Mouse (Mus musculus) forebrain, embryonic 11.5 days (tissue): ENCODE data around the gene Zfpl1. TPM values are rescaled to one million over a fixed set of nuclear protein-coding genes. Genes with fewer than 3 reads are reported as not detected.

Experiments
- microRNA-seq: library from miRNA; unstranded; fragments of <30 nt; microRNA quantifications from one replicate; pipeline ENCODE4, GENCODE M21; 2016; ENCODE audit not compliant: insufficient number of aligned reads
- polyA plus RNA-seq: library from polyadenylated mRNA; unstranded; fragments of >200 nt; fragmentation: Nextera tagmentation; extraction: Ambion mirVana; gene quantifications from 2 replicates; pipeline ENCODE4 v1.2.1, GENCODE M21; 2014

The Zfpl1 gene
- polyA plus RNA-seq, 1 experiment from 2014 or later = 62.5 TPM

Small RNAs within 50 kb of the gene (microRNA-seq; reads per million reads assigned to microRNA genes)
- gene Mir6988 = not detected

Other genes starting within 250 kb of the Zfpl1 start
- 20.4 and 24.5 TPM in 2 replicates for gene Frmd8, start 209.7 kb downstream of the Zfpl1 start, polyA plus RNA-seq
- gene Slc25a45, start 207.1 kb downstream of the Zfpl1 start, polyA plus RNA-seq = 0.90 and 1.1 TPM in 2 replicates
- gene Tigd3, start 190.8 kb downstream of the Zfpl1 start, polyA plus RNA-seq = 10.1 and 10.7 TPM in 2 replicates
- 232 and 246 TPM in 2 replicates for gene Dpf2, start 171.9 kb downstream of the Zfpl1 start, polyA plus RNA-seq
- 1.8 and 2.5 TPM in 2 replicates for gene Cdc42ep2, start 160.1 kb downstream of the Zfpl1 start, polyA plus RNA-seq
- 108 and 118 TPM in 2 replicates for gene Pola2, start 120.8 kb downstream of the Zfpl1 start, polyA plus RNA-seq
- not detected in 2 replicates for gene Slc22a20, start 98.8 kb downstream of the Zfpl1 start, polyA plus RNA-seq
- gene Capn1, start 69.1 kb downstream of the Zfpl1 start, polyA plus RNA-seq = 3.9 and 5.3 TPM in 2 replicates
- 29.1 and 35.8 TPM in 2 replicates for gene Syvn1, start 38.4 kb downstream of the Zfpl1 start, polyA plus RNA-seq
- gene Mrpl49, start 27.2 kb downstream of the Zfpl1 start, polyA plus RNA-seq = 86.8 and 89.2 TPM in 2 replicates
- 729 and 755 TPM in 2 replicates for gene Fau, start 27.1 kb downstream of the Zfpl1 start, polyA plus RNA-seq
- gene Znhit2, start 23.8 kb downstream of the Zfpl1 start, polyA plus RNA-seq = 39.6 and 42.5 TPM in 2 replicates
- 31.7 and 33.3 TPM in 2 replicates for gene Tm7sf2, start 16.6 kb downstream of the Zfpl1 start, polyA plus RNA-seq
- 60.3 and 61.8 TPM in 2 replicates for gene Vps51, start 7.7 kb downstream of the Zfpl1 start, polyA plus RNA-seq
- gene Tmem262, start 4.9 kb downstream of the Zfpl1 start, polyA plus RNA-seq = not detected in 2 replicates
- gene Gm28374, start 2.7 kb downstream of the Zfpl1 start, polyA plus RNA-seq = 1.2 and 1.5 TPM in 2 replicates
- gene Cdca5, start within 50 bp of the Zfpl1 start, polyA plus RNA-seq = 75.5 and 76.7 TPM in 2 replicates
- gene AC131692.1, start 9.5 kb upstream of the Zfpl1 start, polyA plus RNA-seq = 0.90 and 1.3 TPM in 2 replicates
- 0.93 and 1.0 TPM in 2 replicates for gene Naaladl1, start 20.8 kb upstream of the Zfpl1 start, polyA plus RNA-seq
- gene Sac3d1, start 33.7 kb upstream of the Zfpl1 start, polyA plus RNA-seq = 64.5 and 73.7 TPM in 2 replicates
- 27.4 and 30.9 TPM in 2 replicates for gene Snx15, start 43.3 kb upstream of the Zfpl1 start, polyA plus RNA-seq
- not detected in 2 replicates for gene Batf2, start 56.0 kb upstream of the Zfpl1 start, polyA plus RNA-seq
- gene Arl2, start 56.6 kb upstream of the Zfpl1 start, polyA plus RNA-seq = 72.2 and 79.6 TPM in 2 replicates
- gene Majin, start 99.4 kb upstream of the Zfpl1 start, polyA plus RNA-seq = not detected in 2 replicates
- 0.65 TPM in 1 of 2 replicates, not detected in the other for gene Gpha2, start 141.4 kb upstream of the Zfpl1 start, polyA plus RNA-seq
- gene Ppp2r5b, start 150.9 kb upstream of the Zfpl1 start, polyA plus RNA-seq = 41.4 and 45.6 TPM in 2 replicates
- gene Atg2a, start 156.7 kb upstream of the Zfpl1 start, polyA plus RNA-seq = 12.3 and 14.6 TPM in 2 replicates
- 72.6 and 74.2 TPM in 2 replicates for gene Ehd1, start 191.8 kb upstream of the Zfpl1 start, polyA plus RNA-seq
- gene Cdc42bpg, start 221.5 kb upstream of the Zfpl1 start, polyA plus RNA-seq = 0.55 TPM in 2 replicates